Mouse (Mus musculus) G1E (cell line): Measurements from ENCODE around the gene Slc5a1.

Source experiments
- CTCF ChIP-seq: IDR thresholded peaks from 2 replicates; pipeline ENCODE4 v1.5.1; 2012; ENCODE audit warnings: low read depth, low read length, inconsistent platforms, mixed read lengths
- GATA1 ChIP-seq: IDR thresholded peaks from 2 replicates; pipeline ENCODE4 v1.6.1; 2012; ENCODE audit warnings: borderline replicate concordance, low read length, inconsistent platforms, mixed read lengths
- TAL1 ChIP-seq: conservative IDR thresholded peaks from 2 replicates; pipeline ENCODE4 v1.6.1; 2012; ENCODE audit warnings: low read depth, low read length, inconsistent platforms, mixed read lengths

GRCm38 (mm10) chr5:33200071-33200470 is 96.1 kb downstream of the Slc5a1 start:
- TF ChIP-seq CTCF (no peak), TAL1 (no peak), GATA1 (no peak)
